Mouse (Mus musculus) forebrain, embryonic 13.5 days (tissue): ENCODE measurements at regions not wholly inside any gene's neighbourhood (a gene's known extent, or its start where the extent isn't known, plus 50 kb on each side); places are given as distances from the start of the nearest gene placed in this dataset.

Experiments
- ATAC-seq: fragments of 200-750 bp; cut with Nextera tagmentation; 2 replicates; pipeline ENCODE4 v1.8.0; 2017
- H3K27ac ChIP-seq: fragments of 300-500 bp; sonication (generic); 2 replicates; pipeline ENCODE4 v1.5.1; 2015; ENCODE audit warnings: inconsistent platforms, mild to moderate bottlenecking, moderate library complexity
- H3K27me3 ChIP-seq: fragments of 300-500 bp; sonication (generic); 2 replicates; pipeline ENCODE4 v1.6.1; 2015; ENCODE audit warnings: mild to moderate bottlenecking, inconsistent platforms
- H3K36me3 ChIP-seq: fragments of 300-500 bp; sonication (generic); 2 replicates; pipeline ENCODE4 v1.6.1; 2015; ENCODE audit warnings: mild to moderate bottlenecking, inconsistent platforms; ENCODE audit not compliant: poor library complexity, severe bottlenecking
- H3K4me1 ChIP-seq: fragments of 300-500 bp; sonication (generic); 2 replicates; pipeline ENCODE4 v1.6.1; 2015; ENCODE audit warnings: inconsistent platforms
- H3K4me2 ChIP-seq: fragments of 300-500 bp; sonication (generic); 2 replicates; pipeline ENCODE4 v1.6.1; 2015; ENCODE audit warnings: inconsistent platforms, mild to moderate bottlenecking, moderate library complexity
- H3K4me3 ChIP-seq: fragments of 300-500 bp; sonication (generic); 2 replicates; pipeline ENCODE4 v1.5.1; 2015; ENCODE audit warnings: mild to moderate bottlenecking, inconsistent platforms
- H3K9ac ChIP-seq: fragments of 300-500 bp; sonication (generic); 2 replicates; pipeline ENCODE4 v1.6.1; 2015; ENCODE audit warnings: mild to moderate bottlenecking, inconsistent platforms
- H3K9me3 ChIP-seq: fragments of 300-500 bp; sonication (generic); replicated peaks from 2 replicates; pipeline ENCODE4 v1.6.1; 2016; ENCODE audit warnings: inconsistent platforms
- WGBS: fragments of 180-500 bp; shearing (Covaris S2); methylation state at CpG from one replicate; pipeline ENCODE4 v1.1.7; 2015; 5-methylcytosine and 5-hydroxymethylcytosine counted together

GRCm38 (mm10) chr12:119070446-119070845 lies 104.2 kb upstream of the Abcb5 start:
- H3K9ac ChIP-seq = no peak overlapping the region
- no peaks in the 10 kb centered on the region for H3K36me3 ChIP-seq
- H3K4me2 ChIP-seq = no peak overlapping the region
- no peak for ATAC-seq
- H3K4me1 ChIP-seq = peaks cover 6% of the 10 kb centered on the region; the same call in 1 of the 2 replicates
- H3K4me3 ChIP-seq = no peak overlapping the region
- no peak overlapping the region for H3K27ac ChIP-seq
- no peaks in the 10 kb centered on the region for H3K9me3 ChIP-seq
- 40% methylated on average over 1 of the region's 1 CpGs for WGBS
- no peaks in the 10 kb centered on the region for H3K27me3 ChIP-seq

GRCm38 (mm10) chr12:119069747-119070146 lies 103.5 kb upstream of the Abcb5 start:
- 0 out of 2 replicates have a peak, but pooled peaks cover 2% of the 10 kb centered on the region for H3K4me1 ChIP-seq
- no peak overlapping the region for H3K4me3 ChIP-seq
- WGBS = 91% methylated on average over 3 of the region's 3 CpGs
- H3K9ac ChIP-seq = no peak overlapping the region
- no peaks in the 10 kb centered on the region for H3K9me3 ChIP-seq
- H3K27me3 ChIP-seq = no peaks in the 10 kb centered on the region
- H3K27ac ChIP-seq = no peak overlapping the region
- H3K36me3 ChIP-seq = no peaks in the 10 kb centered on the region
- no peak overlapping the region for H3K4me2 ChIP-seq
- ATAC-seq = no peak

GRCm38 (mm10) chr12:119068079-119068478 lies 101.9 kb upstream of the Abcb5 start:
- H3K4me1 ChIP-seq = no peaks in the 10 kb centered on the region
- ATAC-seq = no peak
- H3K27ac ChIP-seq = no peak overlapping the region
- H3K9ac ChIP-seq = no peak overlapping the region
- no peaks in the 10 kb centered on the region for H3K27me3 ChIP-seq
- H3K4me3 ChIP-seq = no peak overlapping the region
- no peaks in the 10 kb centered on the region for H3K36me3 ChIP-seq
- H3K4me2 ChIP-seq = no peak overlapping the region
- H3K9me3 ChIP-seq = no peaks in the 10 kb centered on the region
- WGBS = 100% methylated on average over 2 of the region's 2 CpGs

- Histone ChIP-seq H3K36me3 (no peaks in the 10 kb centered on the region), H3K9ac (no peak overlapping the region), H3K27ac (no peak overlapping the region), H3K4me3 (no peak overlapping the region), H3K9me3 (no peaks in the 10 kb centered on the region), H3K4me1 (no peaks in the 10 kb centered on the region), H3K27me3 (no peaks in the 10 kb centered on the region), H3K4me2 (no peak overlapping the region)
- ATAC-seq = no peak
- 83% methylated on average over 2 of the region's 2 CpGs for WGBS
Observed at GRCm38 (mm10) chr12:119062931-119063330, 96.7 kb upstream of the Abcb5 start.

GRCm38 (mm10) chr12:119062490-119062889 lies 96.3 kb upstream of the Abcb5 start:
- Histone ChIP-seq H3K4me2 (no peak overlapping the region), H3K4me3 (no peak overlapping the region), H3K9ac (no peak overlapping the region), H3K9me3 (no peaks in the 10 kb centered on the region), H3K27ac (no peak overlapping the region), H3K36me3 (no peaks in the 10 kb centered on the region), H3K4me1 (no peaks in the 10 kb centered on the region), H3K27me3 (no peaks in the 10 kb centered on the region)
- no peak for ATAC-seq

GRCm38 (mm10) chr12:119054560-119054959 lies 88.3 kb upstream of the Abcb5 start:
- Histone ChIP-seq H3K27ac (no peak overlapping the region), H3K27me3 (no peaks in the 10 kb centered on the region), H3K36me3 (no peaks in the 10 kb centered on the region), H3K4me2 (no peak overlapping the region), H3K4me1 (peaks cover 3% of the 10 kb centered on the region; the same call in 1 of the 2 replicates), H3K9ac (no peak overlapping the region), H3K4me3 (no peak overlapping the region), H3K9me3 (no peaks in the 10 kb centered on the region)
- WGBS = 26% methylated on average over 3 of the region's 3 CpGs
- ATAC-seq = no peak

- ATAC-seq = peak; percentile 90
- H3K36me3 ChIP-seq = no peaks in the 10 kb centered on the region
- 53% methylated on average over 2 of the region's 2 CpGs for WGBS
Observed at GRCm38 (mm10) chr12:119051692-119052379, 85.6 kb upstream of the Abcb5 start.

GRCm38 (mm10) chr12:119038306-119038705 lies 72.1 kb upstream of the Abcb5 start:
- ATAC-seq = no peak
- Histone ChIP-seq H3K9me3 (no peaks in the 10 kb centered on the region), H3K27ac (no peak overlapping the region), H3K4me2 (no peak overlapping the region), H3K4me3 (no peak overlapping the region), H3K36me3 (no peaks in the 10 kb centered on the region), H3K4me1 (no peaks in the 10 kb centered on the region), H3K9ac (no peak overlapping the region), H3K27me3 (no peaks in the 10 kb centered on the region)
- 94% methylated on average over 3 of the region's 3 CpGs for WGBS

More at GRCm38 (mm10) chr12:119051692-119052379, 85.6 kb upstream of the Abcb5 start:
- Histone ChIP-seq H3K4me1 (peaks cover 3% of the 10 kb centered on the region; the same call in 1 of the 2 replicates), H3K4me3 (no peak overlapping the region), H3K27ac (no peak overlapping the region), H3K9me3 (no peaks in the 10 kb centered on the region), H3K4me2 (no peak overlapping the region), H3K9ac (no peak overlapping the region), H3K27me3 (no peaks in the 10 kb centered on the region)

GRCm38 (mm10) chr12:119034828-119035227 lies 68.6 kb upstream of the Abcb5 start:
- H3K4me2 ChIP-seq = no peak overlapping the region
- H3K4me1 ChIP-seq = no peaks in the 10 kb centered on the region
- H3K4me3 ChIP-seq = no peak overlapping the region
- H3K27ac ChIP-seq = no peak overlapping the region
- no peak for ATAC-seq
- no peak overlapping the region for H3K9ac ChIP-seq
- H3K27me3 ChIP-seq = no peaks in the 10 kb centered on the region
- 69% methylated on average over 4 of the region's 4 CpGs for WGBS
- H3K36me3 ChIP-seq = no peaks in the 10 kb centered on the region
- H3K9me3 ChIP-seq = no peaks in the 10 kb centered on the region

GRCm38 (mm10) chr12:119028711-119029110 lies 62.5 kb upstream of the Abcb5 start:
- no peak overlapping the region for H3K9ac ChIP-seq
- H3K9me3 ChIP-seq = no peaks in the 10 kb centered on the region
- no peaks in the 10 kb centered on the region for H3K27me3 ChIP-seq
- no peak overlapping the region for H3K4me2 ChIP-seq
- H3K27ac ChIP-seq = no peak overlapping the region
- H3K4me1 ChIP-seq = no peaks in the 10 kb centered on the region
- no peak overlapping the region for H3K4me3 ChIP-seq
- WGBS = 67% methylated on average over 2 of the region's 2 CpGs
- ATAC-seq = no peak
- H3K36me3 ChIP-seq = no peaks in the 10 kb centered on the region

GRCm38 (mm10) chr12:119028161-119028560 lies 61.9 kb upstream of the Abcb5 start:
- H3K4me1 ChIP-seq = no peaks in the 10 kb centered on the region
- H3K27ac ChIP-seq = no peak overlapping the region
- H3K9me3 ChIP-seq = no peaks in the 10 kb centered on the region
- no peaks in the 10 kb centered on the region for H3K36me3 ChIP-seq
- 61% methylated on average over 2 of the region's 2 CpGs for WGBS
- H3K4me2 ChIP-seq = no peak overlapping the region
- H3K9ac ChIP-seq = no peak overlapping the region
- no peak for ATAC-seq
- H3K4me3 ChIP-seq = no peak overlapping the region
- no peaks in the 10 kb centered on the region for H3K27me3 ChIP-seq

- no peak overlapping the region for H3K9ac ChIP-seq
- H3K27ac ChIP-seq = no peak overlapping the region
- H3K9me3 ChIP-seq = no peaks in the 10 kb centered on the region
- no peak overlapping the region for H3K4me2 ChIP-seq
- no peaks in the 10 kb centered on the region for H3K36me3 ChIP-seq
- H3K4me1 ChIP-seq = no peaks in the 10 kb centered on the region
- 60% methylated on average over 4 of the region's 4 CpGs for WGBS
- H3K4me3 ChIP-seq = no peak overlapping the region
- H3K27me3 ChIP-seq = no peaks in the 10 kb centered on the region
- ATAC-seq = no peak
Observed at GRCm38 (mm10) chr12:119027701-119028100, 61.5 kb upstream of the Abcb5 start.

GRCm38 (mm10) chr12:119026311-119026710 lies 60.1 kb upstream of the Abcb5 start:
- Histone ChIP-seq H3K4me3 (no peak overlapping the region), H3K9ac (no peak overlapping the region), H3K27ac (no peak overlapping the region), H3K4me2 (no peak overlapping the region), H3K27me3 (no peaks in the 10 kb centered on the region), H3K4me1 (no peaks in the 10 kb centered on the region), H3K9me3 (no peaks in the 10 kb centered on the region), H3K36me3 (no peaks in the 10 kb centered on the region)
- WGBS = 61% methylated on average over 1 of the region's 1 CpGs
- peak; percentile 53; the same call in 1 of the 2 replicates for ATAC-seq
